Mouse (Mus musculus): ENCODE measurements around the gene Ugt1a9. TPM values are rescaled to one million over a fixed set of nuclear protein-coding genes. Genes with fewer than 3 reads are reported as not detected.
"Not testable (repeated sequence)": the region's sequence is repeated elsewhere in the genome, so short reads cannot be mapped to it uniquely, and the experiment has no call there.

Ugt1a9 gene
- total RNA-seq, 2 experiments from 2014 or later, result not detected

DNA sequence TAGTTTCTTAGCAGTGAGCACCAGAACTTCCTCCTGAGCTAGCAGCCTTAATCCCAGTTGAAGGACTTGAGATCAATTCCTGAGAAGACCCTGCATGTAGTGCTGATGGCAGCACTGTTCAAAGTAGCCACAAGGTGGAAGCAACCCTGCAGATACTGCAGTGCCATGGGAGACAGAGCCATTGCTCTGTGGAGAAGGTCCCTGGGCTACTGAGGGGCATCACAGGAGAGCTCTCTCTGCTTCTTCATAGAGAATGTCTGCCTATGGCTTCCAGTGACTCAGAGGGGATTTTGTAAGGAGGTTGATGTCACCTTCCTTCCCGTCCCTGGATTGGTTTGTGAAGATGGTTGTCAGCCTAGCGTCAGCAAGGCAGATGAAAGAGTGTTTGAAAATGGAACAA lies 79.5 kb downstream of the Ugt1a9 start:
- intact Hi-C loops (cut with DNase I), result loop anchor here (5.0 kb wide), 1 partner anchor 137 kb away; no protein-coding TSS in a partner anchor
- not testable (repeated sequence) for DNase-seq (ENCODE audit: low spot score in 2 of 2)

DNA sequence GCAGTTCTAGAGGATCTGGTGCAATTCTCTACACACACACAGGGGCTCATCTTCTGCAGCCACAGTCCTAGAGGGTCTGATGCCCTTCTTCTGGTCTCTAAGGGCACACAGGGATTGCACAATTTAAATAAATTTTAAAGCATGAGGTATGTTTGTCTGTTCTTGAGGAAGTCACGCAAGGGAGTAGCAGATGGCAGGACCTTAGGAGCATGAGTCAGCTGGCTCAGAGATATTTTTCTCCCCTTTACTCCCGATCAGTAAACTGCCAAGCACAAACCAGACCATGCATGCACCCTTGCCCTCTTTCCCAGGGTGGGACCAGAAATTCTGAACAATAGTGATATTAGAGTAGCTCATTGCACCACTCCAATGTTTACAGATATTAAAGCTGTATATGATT lies 87.8 kb downstream of the Ugt1a9 start:
- intact Hi-C loops (cut with DNase I), result no loop called here

DNA sequence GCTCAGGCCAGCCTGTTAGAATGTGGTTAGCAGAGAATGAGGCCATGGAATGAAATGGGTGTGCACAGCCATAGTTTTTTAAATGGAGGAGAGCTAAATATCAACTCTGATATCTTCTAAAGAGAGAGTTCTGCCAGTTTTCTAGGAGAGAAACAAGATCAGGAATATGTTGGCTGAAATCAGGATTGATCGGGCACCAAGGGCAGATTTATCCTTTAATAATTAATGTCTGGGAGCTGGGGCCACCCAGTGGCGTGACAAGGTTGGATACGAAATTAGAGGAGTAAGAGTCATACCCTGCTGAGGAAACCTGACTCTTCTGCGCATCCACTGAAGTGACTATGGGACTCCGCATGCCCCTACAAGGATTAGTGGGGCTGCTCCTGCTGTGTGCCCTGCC lies 95.1 kb downstream of the Ugt1a9 start, which contains the start of gene Ugt1a5:
Gene Ugt1a5 (plus strand): TSS at position 302 of the 400 bp plus-strand sequence.
- intact Hi-C loops (cut with DNase I), result no loop called here

More for the DNA sequence above, 87.8 kb downstream of the Ugt1a9 start:
- DNase-seq (ENCODE audit: low spot score in 2 of 2), result no peak

DNA sequence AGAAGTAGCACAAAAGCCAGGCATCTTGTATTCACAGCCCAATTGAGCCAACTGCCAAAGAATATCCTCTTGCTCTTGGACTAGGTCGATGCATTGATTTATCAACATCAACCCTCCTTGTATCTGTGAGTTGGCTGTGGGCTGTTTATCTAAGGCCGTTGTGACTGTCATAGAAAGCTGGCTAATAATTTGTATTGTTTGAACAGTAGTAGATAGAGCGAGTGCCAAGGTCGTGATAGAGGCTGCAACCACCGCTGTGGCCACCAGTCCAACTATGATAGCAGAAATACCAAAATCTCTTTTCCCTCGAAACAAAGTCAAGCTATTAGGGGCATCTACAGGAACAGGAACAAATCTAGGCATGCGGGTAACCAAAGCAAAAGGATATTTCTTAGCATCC lies 101.6 kb downstream of the Ugt1a9 start:
- intact Hi-C loops (cut with DNase I); DNase-seq (ENCODE audit: low spot score in 2 of 2): not testable (repeated sequence)

More for the DNA sequence above, 95.1 kb downstream of the Ugt1a9 start, which contains the start of gene Ugt1a5:
- DNase-seq (ENCODE audit: low spot score in 2 of 2), result no peak

DNA sequence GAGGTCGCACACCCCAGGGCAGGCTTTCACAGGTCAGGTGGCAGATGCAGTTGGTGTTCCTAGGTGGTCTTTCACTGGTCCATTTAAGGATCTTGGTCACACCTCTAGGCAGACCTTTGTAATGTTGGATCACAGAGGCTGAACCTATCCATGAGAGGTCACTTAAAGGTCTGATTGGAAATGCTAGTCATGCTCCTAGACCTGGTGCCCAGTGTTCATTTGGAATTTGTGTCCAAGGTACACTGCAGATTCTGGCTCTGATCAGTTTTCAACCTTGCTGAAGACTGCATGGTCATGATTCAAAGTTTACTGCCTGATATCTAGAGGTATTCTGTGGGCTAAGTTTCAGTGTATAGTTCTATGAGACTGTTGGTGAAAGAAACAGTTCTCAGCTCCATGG lies 109.1 kb downstream of the Ugt1a9 start:
- intact Hi-C loops (cut with DNase I), result no loop called here

DNA sequence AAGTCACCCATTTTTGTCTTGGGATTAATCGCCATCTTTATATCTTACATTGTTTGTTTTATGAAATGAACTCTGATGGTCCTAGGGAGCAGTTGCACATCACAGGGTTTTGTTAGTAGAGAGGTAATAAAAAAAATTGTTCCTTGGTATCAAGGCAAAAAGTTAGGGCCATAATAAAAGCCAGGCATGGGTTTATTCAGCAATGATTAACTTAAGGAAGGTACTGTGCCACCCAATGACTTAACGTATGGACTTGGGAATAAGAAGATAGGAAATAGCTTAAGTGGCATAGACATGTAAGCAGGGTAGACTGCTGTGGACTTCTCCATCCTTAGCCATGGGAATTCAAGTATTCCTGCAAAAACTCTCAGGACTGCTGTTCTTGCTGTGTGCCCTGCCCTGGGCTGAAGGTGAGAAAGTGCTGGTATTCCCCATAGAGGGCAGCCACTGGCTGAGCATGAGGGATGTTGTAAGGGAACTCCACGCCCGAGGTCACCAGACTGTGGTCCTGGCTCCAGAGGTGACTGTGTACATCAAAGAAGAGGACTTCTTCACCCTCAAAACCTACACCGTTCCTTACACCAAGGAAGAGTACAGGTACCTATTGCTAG lies 115.8 kb downstream of the Ugt1a9 start:
- no peak for DNase-seq (ENCODE audit: low spot score in 2 of 2)
- intact Hi-C loops (cut with DNase I), result no loop called here

More for the DNA sequence above, 109.1 kb downstream of the Ugt1a9 start:
- DNase-seq (ENCODE audit: low spot score in 2 of 2), result no peak

DNA sequence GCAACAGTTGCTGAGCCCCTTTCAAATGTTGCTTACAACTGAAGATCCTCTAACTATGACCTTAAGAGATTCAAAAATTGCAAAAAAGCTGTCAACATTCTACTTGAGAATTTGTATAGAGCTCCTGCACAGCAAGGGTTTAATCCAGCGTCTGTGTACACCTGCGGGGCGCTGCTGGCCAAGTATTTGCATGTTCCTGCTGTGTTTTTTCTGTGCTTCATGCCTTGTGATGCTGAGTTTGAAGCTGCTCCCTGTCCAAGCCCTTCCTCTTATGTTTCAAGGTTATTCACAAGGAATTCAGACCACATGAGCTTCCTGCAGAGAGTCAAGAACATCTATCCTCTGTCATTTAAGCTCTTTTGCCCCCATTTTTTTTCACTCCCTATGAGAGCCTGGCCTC lies 121.5 kb downstream of the Ugt1a9 start:
- intact Hi-C loops (cut with DNase I), result no loop called here
- no peak for DNase-seq (ENCODE audit: low spot score in 2 of 2)

DNA sequence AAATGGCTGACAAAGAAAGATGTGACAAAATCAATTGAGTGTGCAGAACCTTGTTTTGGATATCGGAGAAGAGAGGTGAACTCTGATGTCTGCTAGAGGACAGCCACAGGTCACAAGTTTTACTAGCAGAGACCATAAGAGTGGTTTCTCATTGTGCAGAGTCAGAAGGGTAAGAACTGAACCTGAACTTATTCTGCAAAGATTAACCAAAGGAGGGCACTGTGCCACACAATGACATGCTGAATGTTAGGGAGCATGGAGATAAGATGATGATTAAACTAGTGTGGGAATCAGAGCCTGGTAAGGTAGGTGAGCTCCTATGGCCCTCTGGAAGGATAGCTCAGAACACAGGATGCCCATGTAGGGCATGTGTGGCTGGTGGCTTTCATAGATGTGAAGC lies 125.1 kb downstream of the Ugt1a9 start:
- intact Hi-C loops (cut with DNase I), result no loop called here
- DNase-seq (ENCODE audit: low spot score in 2 of 2), result no peak

DNA sequence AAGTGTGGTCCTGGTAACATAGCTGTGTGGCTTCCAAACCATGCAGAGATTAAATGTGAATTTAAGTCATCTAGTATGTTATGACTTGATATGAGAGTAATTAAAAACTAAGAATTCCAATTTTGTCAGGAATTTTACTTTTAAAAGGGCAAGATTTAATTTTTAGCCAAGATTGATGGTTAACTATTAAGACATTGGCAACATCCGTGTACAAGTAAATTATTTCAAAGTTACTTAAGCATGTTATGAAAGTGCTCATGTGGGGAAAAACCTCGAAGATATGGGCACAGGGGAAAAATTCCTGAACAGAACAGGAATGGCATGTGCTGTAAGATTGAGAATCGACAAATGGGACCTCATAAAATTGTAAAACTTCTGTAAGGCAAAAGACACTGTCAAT lies 126.8 kb downstream of the Ugt1a9 start:
- intact Hi-C loops (cut with DNase I), result no loop called here
- DNase-seq (ENCODE audit: low spot score in 2 of 2), result no peak

DNA sequence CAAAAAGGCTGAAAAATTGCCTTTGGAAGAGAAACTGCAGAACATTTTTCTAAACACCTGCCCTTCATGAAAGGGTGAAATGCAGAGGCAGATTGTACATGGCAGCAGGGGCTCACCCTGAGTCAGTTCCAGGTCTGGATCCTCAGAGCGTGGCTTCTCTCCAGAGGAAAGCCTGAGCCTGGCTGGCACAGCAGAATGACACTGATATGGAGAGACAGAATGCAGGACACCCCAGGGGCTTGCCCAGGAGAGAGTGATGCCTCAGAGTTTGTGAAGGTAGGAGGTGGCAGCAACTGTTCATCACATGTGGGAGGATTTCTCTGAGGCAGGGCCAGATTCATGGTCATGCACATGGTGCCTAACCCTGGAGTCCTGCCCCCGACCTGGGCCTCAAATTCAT lies 129.4 kb downstream of the Ugt1a9 start:
- intact Hi-C loops (cut with DNase I), result no loop called here
- no peak for DNase-seq (ENCODE audit: low spot score in 2 of 2)

DNA sequence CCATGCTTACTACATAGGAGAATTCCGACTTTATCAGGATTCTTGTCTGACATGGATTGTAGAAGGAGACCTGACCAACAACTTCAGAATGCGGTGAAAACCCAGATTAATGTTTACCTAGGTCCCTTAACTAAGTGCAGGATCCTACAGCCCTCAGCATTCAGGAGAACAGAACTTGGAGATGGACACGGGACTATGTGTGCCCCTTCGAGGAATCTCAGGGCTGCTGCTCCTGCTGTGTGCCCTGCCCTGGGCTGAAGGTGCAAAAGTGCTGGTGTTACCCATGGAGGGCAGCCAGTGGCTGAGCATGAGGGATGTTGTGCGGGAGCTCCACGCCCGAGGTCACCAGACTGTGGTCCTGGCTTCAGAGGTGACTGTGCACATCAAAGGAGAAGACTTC lies 129.9 kb downstream of the Ugt1a9 start, which contains the start of gene Ugt1a2:
Gene Ugt1a2 (plus strand): TSS at position 146 of the 400 bp plus-strand sequence.
- intact Hi-C loops (cut with DNase I), result no loop called here
- DNase-seq (ENCODE audit: low spot score in 2 of 2), result no peak

DNA sequence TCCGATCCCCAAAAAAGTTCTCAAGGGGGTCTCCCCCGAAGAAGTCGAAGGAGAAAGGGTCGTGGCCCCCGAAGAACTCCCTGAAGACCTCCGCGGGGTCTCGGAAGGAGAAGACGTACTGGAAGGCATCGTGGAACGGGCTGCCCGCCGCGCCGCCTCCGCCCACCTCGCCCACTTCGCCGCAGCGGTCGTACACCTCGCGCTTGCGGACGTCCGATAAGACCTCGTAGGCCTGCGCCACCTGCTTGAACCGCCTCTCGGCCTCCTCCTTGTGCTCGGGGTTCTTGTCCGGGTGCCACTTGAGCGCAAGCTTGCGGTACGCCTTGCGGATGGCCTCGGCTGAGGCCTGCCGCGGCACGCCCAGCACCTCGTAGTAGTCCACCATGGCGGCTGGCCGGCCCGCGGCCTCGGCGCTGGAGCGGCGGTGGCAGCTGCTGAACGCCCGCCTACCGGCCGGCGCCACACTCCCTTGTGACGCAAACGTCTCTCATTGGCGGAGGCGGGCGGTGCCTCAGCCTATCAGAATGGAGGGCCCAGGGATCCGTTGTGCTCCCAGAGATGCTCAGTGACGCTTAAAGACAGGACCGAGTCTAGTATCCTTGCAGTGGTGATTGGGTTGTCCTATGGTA lies 134.8 kb downstream of the Ugt1a9 start, which contains the start of gene Dnajb3:
Gene Dnajb3 (minus strand): TSS at position 489 of the 629 bp plus-strand sequence.
- intact Hi-C loops (cut with DNase I), result no loop called here
- DNase-seq (ENCODE audit: low spot score in 2 of 2), result peak; percentile 75 to 87

DNA sequence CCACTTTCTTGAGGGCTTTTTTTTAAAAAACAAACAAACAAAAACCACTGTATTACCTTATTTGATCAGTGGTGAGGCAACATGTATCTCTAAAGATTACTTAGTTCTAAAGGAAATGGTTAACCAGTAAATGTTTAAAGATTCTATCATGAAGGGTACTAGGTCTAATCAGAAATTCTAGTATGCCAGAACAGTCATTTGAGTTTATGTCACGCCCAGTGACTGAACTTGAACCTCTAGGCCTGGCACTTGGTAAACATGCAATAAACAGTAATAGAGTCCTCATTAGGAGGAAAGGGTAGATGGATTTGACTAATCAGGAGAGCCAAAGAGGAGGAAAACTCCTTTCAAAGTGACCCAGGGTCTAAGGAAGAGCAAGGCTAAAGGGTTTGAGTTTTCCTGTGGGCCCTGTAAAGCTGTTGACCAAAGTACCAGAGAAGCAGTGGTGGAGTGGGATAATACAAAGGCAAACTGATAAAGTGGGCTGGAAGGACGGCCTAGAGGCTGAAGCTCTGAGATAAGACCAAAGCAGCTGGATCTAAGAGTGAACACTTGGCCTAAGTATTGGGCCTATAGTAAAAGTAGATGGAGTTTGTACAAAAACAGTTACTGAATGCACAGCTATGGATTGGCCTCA lies 136.4 kb downstream of the Ugt1a9 start:
- intact Hi-C loops (cut with DNase I), result no loop called here
- no peak for DNase-seq (ENCODE audit: low spot score in 2 of 2)

DNA sequence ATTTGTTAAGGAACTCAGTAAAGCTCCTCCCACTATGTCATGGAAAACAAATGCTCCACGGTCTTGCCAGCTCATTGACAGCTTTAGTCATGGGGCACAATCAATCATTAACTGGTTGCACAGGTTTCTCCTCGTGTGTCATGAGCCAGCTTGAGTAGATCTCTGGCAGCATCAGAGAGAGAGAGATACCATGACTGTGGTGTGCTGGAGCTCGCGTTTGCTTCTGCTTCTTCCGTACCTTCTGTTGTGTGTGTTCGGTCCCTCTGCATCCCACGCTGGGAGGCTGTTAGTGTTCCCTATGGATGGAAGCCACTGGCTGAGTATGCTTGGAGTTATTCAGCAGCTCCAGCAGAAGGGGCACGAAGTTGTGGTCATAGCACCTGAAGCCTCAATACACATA lies 141.2 kb downstream of the Ugt1a9 start, which contains the start of gene Ugt1a1:
Gene Ugt1a1 (plus strand): TSS at position 148 of the 400 bp plus-strand sequence.
- intact Hi-C loops (cut with DNase I), result no loop called here
- no peak for DNase-seq (ENCODE audit: low spot score in 2 of 2)

DNA sequence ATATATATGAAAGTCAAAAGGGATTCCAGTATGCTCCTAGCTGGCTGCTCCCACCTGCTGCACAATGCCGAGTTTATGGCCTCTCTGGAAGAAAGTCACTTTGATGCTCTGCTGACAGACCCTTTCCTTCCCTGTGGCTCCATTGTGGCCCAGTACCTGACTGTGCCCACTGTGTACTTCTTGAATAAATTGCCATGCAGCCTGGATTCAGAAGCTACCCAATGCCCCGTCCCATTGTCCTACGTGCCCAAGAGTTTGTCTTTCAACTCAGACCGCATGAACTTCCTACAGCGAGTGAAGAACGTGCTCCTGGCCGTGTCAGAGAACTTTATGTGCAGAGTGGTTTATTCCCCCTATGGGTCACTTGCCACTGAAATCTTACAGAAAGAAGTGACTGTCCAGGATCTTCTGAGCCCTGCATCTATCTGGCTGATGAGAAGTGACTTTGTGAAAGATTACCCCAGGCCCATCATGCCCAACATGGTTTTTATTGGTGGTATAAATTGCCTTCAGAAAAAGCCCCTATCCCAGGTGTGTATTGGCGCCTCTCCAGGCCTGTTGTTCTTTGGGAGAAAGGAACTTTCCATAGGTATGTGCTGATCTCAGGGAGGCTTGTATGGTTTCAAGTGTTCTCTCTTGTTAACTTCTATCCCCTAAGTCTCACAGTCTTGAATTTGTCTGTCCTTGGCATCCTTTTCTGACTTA lies 141.9 kb downstream of the Ugt1a9 start:
- no peak for DNase-seq (ENCODE audit: low spot score in 2 of 2)
- intact Hi-C loops (cut with DNase I), result no loop called here

DNA sequence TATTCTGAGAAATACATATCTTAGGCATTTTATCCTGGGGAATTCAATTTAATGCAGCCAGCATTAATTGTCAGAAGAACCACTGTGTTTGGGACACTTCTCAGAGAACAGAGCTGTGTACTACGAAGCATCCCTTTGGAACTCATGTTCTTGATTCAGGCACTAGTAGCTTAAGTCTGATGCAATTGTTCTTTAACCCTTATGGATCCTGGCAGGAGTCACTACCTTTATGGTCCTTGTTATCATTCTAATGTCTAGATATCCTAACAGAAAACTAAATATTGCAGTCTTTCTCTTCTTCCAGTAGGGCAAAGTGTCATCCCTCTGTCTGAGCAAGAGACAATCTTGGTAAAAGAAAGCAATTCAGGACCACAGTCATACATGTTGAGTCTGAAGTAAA lies 142.5 kb downstream of the Ugt1a9 start:
- no peak for DNase-seq (ENCODE audit: low spot score in 2 of 2)
- intact Hi-C loops (cut with DNase I), result no loop called here

DNA sequence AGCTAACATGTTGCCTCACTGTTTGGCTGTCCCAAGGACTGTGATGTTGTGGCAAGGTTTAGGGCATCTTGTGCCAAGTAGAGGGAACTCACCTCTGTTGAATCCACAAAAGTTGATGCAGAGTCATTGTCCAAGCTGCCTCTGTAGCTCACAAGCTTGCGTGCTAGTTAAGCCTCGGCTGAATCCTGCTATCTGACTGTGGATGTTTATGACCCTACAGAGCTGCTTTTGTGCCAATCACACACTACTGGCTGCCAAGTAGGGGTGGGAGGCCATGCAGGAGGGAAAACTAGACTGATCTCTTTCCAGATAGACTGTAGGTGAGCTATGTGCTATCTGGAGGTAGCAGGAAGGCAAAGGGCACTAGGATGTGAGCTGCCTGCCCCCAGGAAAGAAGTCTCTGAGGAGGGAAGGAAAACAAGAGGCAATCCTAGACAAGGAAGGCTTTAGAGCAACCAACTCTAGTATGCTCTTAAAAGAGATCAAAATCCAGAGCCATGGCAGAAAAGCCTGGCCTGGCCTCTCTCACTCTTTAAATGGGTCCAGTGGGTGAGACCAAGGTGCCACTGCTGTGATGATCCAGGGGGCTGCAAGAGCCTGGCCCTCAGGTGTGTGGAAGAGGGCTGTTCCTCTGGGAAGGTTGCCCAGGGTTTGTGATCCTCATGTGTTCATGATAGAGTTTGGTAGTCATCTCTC lies 143.3 kb downstream of the Ugt1a9 start:
- intact Hi-C loops (cut with DNase I), result no loop called here
- no peak for DNase-seq (ENCODE audit: low spot score in 2 of 2)

DNA sequence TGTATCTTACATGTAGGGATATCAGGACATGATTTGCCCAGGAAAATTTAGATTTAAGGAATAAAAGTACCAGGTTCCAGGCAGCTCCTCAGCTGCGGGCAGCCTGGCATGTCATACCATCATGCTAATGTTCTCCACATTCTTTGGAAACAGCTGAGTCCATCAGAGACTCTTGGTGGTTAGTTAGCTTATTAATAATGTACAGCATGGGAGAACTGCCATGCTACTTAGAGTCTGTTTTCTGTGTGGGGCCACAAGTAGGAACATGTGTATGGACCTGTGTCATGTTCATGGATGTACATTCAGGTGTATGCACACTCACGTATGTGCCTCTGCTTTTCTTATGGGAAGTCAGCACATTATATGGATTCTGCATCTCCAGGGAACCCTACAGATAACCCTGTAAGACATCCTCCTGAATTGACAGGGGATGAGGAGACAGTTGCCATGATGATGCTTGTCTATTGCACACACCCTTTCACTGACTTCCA lies 143.9 kb downstream of the Ugt1a9 start:
- DNase-seq (ENCODE audit: low spot score in 2 of 2), result no peak
- intact Hi-C loops (cut with DNase I), result no loop called here

Data from left cerebral cortex, postnatal 14 days (tissue).